Mouse (Mus musculus) megakaryocyte progenitor cell, adult 5-6 weeks (primary cell): ENCODE results near the gene Kng2. TPM values are rescaled to one million over a fixed set of nuclear protein-coding genes. Genes with fewer than 3 reads are reported as not detected.
"Not testable (repeated sequence)": the region's sequence is repeated elsewhere in the genome, so short reads cannot be mapped to it uniquely, and the experiment has no call there.

ENCODE experiments used
- ATAC-seq: replicated peaks from 2 replicates; pipeline ENCODE4 v1.8.0; 2016; ENCODE audit warnings: mild to moderate bottlenecking, moderate TSS enrichment, inconsistent platforms; ENCODE audit not compliant: poor library complexity
- total RNA-seq, 2 experiments: library from RNA; stranded (forward) in 1 of 2; stranded (reverse) in 1 of 2; fragments of 157-497, 149-512 nt in 1 of 2; fragments of 200-1000 nt in 1 of 2; gene quantifications; 2 replicates each; pipeline versions ENCODE4 v1.2.3 to v1.2.4; 2015 to 2017

Kng2 gene
- total RNA-seq (2015): not detected in 2 replicates
- total RNA-seq (2017): not detected in 2 replicates

- ATAC-seq: not testable (repeated sequence)
Measured at GRCm38 (mm10) chr16:23028966-23029600, at the start of gene Kng2. Gene Kng2, minus strand, starts transcription at chr16:23029482.

- not testable (repeated sequence) for ATAC-seq
Measured at GRCm38 (mm10) chr16:23077516-23077915, 48.2 kb upstream of the Kng2 start.

GRCm38 (mm10) chr16:23060781-23061325 lies 31.6 kb upstream of the Kng2 start:
- ATAC-seq: not testable (repeated sequence)

- ATAC-seq: not testable (repeated sequence)
Measured at GRCm38 (mm10) chr16:23059630-23060029, 30.3 kb upstream of the Kng2 start.

- ATAC-seq: not testable (repeated sequence)
Measured at GRCm38 (mm10) chr16:23057668-23058447, 28.6 kb upstream of the Kng2 start, which contains the start of gene Kng1. Gene Kng1, plus strand, starts transcription at chr16:23057865.

GRCm38 (mm10) chr16:23046319-23046718 lies 17.0 kb upstream of the Kng2 start:
- no peak for ATAC-seq

- ATAC-seq: no peak
Measured at GRCm38 (mm10) chr16:23040876-23041275, 11.6 kb upstream of the Kng2 start.

- ATAC-seq: no peak
Measured at GRCm38 (mm10) chr16:23039281-23039680, 10.0 kb upstream of the Kng2 start.

GRCm38 (mm10) chr16:23037744-23038143 lies 8.5 kb upstream of the Kng2 start:
- ATAC-seq: no peak

- ATAC-seq: no peak
Measured at GRCm38 (mm10) chr16:23033673-23034072, 4.4 kb upstream of the Kng2 start.

- ATAC-seq: no peak
Measured at GRCm38 (mm10) chr16:23030673-23031435, 1.6 kb upstream of the Kng2 start.

GRCm38 (mm10) chr16:23027341-23027740 lies 1.9 kb downstream of the Kng2 start:
- ATAC-seq: not testable (repeated sequence)

- ATAC-seq: no peak
Measured at GRCm38 (mm10) chr16:23026582-23026981, 2.7 kb downstream of the Kng2 start.

- ATAC-seq: no peak
Measured at GRCm38 (mm10) chr16:23025111-23025510, 4.2 kb downstream of the Kng2 start.

GRCm38 (mm10) chr16:23020571-23020970 lies 8.7 kb downstream of the Kng2 start:
- not testable (repeated sequence) for ATAC-seq

GRCm38 (mm10) chr16:23014645-23015044 lies 14.6 kb downstream of the Kng2 start:
- ATAC-seq: not testable (repeated sequence)

- not testable (repeated sequence) for ATAC-seq
Measured at GRCm38 (mm10) chr16:23013786-23014185, 15.5 kb downstream of the Kng2 start.

- ATAC-seq: not testable (repeated sequence)
Measured at GRCm38 (mm10) chr16:22996951-22997350, 32.3 kb downstream of the Kng2 start.

- ATAC-seq: no peak
Measured at GRCm38 (mm10) chr16:22967383-22968030, 61.8 kb downstream of the Kng2 start.

- ATAC-seq: no peak
Measured at GRCm38 (mm10) chr16:22963293-22963692, 66.0 kb downstream of the Kng2 start.
